Mouse (Mus musculus) thymus, postnatal 0 days (tissue): ENCODE measurements around the gene Etv5. TPM values are rescaled to one million over a fixed set of nuclear protein-coding genes. Genes with fewer than 3 reads are reported as not detected.

Experiments
- DNase-seq: peaks from one replicate; pipeline ENCODE4 v3.0.0-alpha.2; 2015; ENCODE audit warnings: low spot score
- polyA plus RNA-seq: library from polyadenylated mRNA; unstranded; fragments of >200 nt; fragmentation: Nextera tagmentation; extraction: Ambion mirVana; gene quantifications from 2 replicates; pipeline ENCODE4 v1.2.1, GENCODE M21; 2015

Etv5 gene
- polyA plus RNA-seq, 1 experiment from 2014 or later: 12.1 TPM

DNA sequence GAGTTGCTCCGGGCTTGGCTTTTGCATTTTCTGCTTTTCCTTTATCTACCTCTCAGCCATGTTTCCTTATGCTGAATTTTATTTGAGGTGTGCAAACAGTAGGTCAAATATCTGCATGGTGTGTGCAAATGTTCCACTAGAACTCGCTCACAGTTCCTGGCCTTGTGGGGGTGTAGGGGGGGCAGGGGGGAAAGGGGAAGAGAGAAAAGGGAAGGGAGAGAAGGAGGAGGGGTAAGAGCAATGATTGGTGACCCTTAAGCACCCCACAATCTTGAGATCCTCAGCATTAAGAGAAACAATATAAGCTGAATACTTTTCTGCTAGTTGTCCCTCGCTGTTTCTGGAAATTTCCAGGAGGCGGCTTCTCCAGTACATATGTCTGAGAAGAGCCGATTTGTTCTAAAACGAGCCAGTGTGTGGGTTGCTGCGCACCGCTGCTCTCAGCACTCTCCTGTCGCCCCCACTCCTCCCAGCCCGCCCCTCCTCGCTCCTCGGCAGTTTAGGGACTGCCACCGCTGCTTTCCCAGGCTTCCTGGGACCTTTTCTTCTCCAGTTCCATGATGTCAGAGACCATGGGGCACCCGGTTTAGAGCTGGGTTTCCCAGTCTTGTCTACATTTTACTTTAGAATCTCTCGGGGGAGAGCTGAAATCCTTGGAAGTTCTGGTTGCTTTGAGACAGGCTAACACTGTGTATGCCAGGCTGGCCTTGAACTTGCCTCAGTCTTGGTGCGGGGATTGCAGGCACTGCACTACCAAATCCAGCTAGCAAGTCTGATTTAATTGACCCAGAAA is 90.8 kb downstream of the Etv5 start:
- no peak for DNase-seq

DNA sequence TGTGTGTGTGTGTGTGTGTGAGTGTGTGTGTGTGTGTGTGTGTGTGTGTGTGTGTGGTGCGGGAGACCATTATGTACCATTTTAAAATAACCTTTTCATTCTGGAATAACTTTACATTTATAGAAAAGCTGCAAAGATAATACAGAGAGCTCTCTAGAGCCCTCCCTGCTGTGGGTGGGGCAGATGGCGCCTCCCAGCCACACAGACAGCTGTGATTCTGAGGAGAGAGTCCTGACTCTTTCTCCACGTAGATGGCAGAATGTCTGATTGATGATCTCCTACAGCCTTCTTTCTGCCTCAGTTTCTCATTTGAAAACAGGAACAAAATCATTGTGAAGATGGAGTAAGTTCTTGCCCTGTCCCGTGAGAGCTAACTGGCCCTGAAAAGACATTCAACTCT is 91.5 kb downstream of the Etv5 start:
- DNase-seq: no peak

DNA sequence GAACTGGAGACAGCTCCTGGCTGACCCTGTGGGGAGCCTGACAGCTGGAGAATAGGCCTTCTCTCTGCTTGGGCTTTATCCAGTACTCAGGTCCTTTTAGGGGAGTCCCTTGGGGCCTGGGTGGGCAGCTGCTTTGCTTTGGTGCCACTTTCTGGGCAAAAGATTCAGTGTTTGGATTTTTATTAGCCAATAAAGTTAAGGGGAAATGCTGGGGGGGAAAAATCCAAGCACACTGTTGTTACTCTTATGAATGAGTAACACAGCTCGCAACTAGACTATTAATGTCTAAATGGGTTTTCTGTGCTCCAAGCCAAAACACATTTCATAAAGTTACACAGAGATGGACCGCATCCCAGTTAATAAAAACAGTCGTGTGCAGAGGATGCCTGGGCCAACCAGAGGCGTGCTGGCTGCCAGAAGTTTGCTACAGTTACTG is 98.3 kb downstream of the Etv5 start:
- DNase-seq: no peak

DNA sequence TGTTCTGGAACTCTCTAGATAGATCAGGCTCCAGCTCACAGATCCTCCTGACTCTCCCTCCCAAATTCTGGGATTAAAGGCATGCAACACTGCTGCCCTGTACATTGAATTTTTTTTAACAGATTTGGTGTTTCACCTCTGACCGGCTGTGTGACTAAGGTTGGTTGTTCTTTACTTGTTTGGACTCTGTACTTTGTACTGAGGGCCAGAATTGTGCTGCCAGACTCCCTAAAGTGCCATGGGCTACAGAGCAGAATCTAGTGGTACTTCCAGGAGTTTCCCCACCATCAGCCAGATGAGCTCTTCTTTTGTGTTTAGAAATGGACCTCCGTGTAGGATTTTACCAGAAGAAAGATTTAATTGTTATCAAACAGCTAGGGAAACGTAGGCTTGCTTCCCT is 103.7 kb downstream of the Etv5 start:
- no peak for DNase-seq

Other genes with a start within 250 kb of the Etv5 start
- 414 and 431 TPM in 2 replicates for gene Tra2b, start 173.7 kb downstream of the Etv5 start, polyA plus RNA-seq
- gene Dgkg, start 217.5 kb upstream of the Etv5 start, polyA plus RNA-seq: 4.0 and 5.6 TPM in 2 replicates